Mouse (Mus musculus): ENCODE data around the gene Gm10260.
A peak's percentile ranks its signal among the peaks of the same experiment; 100 is the strongest.

The Gm10260 gene

GRCm38 (mm10) chr13:97760532-97760931, at the start of gene Gm10260:
Gene Gm10260 (minus strand): TSS chr13:97760632.
- no peak for DNase-seq (ENCODE audit: low spot score)

DNA sequence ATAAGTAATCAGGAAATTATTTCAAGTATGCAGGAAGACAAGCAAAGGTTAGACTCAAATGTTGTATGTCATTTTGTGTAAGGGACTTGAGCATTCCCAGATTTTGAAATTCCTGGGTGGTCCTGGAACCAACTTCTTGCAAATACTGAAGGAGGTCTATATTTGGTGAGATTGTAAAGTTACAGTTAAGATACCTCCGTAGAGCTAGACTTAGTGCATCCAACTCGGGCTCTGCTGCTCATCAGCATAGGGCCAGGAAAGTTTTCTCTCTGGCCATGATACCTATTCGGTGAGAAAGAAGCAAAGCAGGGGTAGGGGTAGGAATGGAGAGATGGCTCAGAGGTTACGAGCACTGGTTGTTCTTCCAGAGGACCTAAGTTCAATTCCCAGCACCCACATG, 49.4 kb upstream of the Gm10260 start:
- no peak for DNase-seq (ENCODE audit: low spot score)

DNA sequence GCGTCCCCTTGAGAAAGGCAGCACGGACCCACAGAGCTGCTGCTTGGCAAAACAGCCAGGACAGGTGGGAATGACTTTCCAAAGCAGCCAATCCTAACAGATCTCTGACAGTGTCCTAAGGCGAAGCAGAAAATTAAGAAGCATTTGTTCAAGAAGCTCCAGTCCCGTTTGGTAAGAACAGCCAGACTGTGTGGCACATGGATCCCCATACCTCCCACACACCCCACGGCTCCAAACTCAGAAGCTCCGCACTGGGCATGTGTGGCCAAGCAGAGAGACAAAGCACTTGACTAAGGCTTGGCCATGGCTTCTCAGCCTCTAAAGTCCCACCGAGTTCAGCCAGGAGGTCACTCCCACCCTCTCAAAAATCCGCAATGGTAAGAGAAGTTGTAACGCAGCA, 45.5 kb upstream of the Gm10260 start:
- no peak for DNase-seq (ENCODE audit: low spot score)

DNA sequence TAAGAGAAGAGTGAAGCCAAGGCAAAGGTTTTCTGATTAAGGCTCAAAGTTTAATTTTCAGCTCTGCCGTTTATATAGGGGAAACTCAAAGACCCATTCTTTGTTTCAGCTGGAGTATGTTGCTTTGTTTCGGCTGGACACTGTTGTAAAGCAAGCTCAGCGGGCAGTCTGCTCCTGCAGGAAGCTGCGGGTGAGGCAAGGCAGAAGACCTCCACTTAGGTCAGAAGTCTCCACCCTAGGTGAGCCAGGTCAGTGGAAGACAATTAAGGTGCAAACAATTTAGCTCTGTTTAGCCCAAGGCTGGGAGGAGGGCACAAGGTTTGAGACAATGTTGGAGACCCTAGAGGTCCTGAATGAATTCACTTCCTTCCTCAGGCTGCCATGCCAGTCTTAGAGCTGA, 42.0 kb upstream of the Gm10260 start:
- no peak for DNase-seq (ENCODE audit: low spot score)

GRCm38 (mm10) chr13:97797462-97797861, 37.0 kb upstream of the Gm10260 start:
- no peak for DNase-seq (ENCODE audit: low spot score)

DNA sequence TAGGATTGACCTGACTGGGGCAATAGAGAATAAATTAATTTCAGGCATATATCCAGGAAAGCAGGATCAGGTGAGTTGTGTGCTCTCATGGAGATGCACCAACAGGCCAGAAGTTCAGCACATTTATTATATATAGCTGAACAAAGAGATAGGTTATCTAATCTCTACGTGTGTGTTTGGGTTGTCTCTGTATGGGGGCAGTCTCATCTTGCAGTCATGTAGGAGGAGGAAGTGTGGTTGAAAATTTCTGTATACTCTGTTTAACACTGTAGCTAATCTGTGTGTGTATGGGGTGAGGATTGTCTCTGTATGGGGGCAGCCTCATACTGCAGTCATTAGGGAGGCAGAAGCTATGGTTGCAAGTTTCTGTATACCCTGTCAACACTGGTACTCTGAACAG, 34.3 kb upstream of the Gm10260 start:
- DNase-seq (ENCODE audit: low spot score), result no peak

DNA sequence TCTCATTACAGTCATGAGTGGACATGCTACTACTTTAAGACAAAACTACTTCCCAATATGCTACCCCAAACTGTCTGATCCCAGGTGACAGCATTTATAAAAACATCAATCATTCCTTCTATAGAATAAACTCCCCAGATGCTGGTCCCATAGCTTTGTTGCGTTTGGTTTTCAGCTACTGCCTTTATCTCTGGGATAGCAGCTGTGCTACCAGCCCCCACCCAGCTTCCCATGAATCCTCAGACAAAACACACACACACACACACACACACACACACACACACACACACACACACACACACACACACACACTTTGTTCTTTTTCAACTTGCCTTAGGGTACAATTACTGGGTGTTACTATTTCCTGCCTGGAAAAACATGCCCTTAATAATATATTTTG, 33.5 kb upstream of the Gm10260 start:
- DNase-seq (ENCODE audit: low spot score), result no peak

GRCm38 (mm10) chr13:97791664-97792063, 31.2 kb upstream of the Gm10260 start:
- no peak for DNase-seq (ENCODE audit: low spot score)

DNA sequence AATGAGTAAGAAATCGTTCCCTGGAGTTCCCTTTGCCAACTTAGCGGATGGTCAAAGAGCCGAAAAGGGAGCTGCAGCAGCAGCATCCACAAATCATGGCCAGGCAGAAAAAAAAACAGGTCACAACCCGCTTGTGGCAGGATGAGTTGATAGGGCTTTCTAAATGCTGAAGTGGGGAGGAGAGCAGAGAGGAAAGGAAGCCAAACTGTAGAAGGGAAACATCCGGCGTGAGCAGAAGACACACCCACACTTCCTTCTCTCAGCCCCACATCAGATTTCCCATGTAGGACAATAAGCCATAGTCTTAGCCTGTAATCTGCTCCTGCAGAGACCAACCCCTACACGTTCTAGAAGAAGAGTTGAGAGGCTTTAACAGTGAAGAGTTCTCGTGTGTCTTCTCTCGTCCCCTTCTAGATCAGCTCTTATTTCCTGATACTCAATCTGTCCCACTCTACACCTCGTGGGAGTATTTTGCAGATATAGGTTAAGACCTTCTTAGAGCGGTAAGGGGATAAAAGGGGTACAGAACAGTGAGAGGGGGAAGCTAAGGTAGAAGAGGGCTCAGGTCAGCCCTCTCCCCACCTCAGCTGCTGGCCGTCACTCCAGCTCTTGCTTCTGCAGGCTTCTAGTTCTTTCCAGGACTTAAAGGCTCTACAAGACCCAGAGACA, 29.5 kb upstream of the Gm10260 start:
- no peak for DNase-seq (ENCODE audit: low spot score)

- no peak for DNase-seq (ENCODE audit: low spot score)
These were observed 24.9 kb upstream of the Gm10260 start for GRCm38 (mm10) chr13:97785167-97785835.

DNA sequence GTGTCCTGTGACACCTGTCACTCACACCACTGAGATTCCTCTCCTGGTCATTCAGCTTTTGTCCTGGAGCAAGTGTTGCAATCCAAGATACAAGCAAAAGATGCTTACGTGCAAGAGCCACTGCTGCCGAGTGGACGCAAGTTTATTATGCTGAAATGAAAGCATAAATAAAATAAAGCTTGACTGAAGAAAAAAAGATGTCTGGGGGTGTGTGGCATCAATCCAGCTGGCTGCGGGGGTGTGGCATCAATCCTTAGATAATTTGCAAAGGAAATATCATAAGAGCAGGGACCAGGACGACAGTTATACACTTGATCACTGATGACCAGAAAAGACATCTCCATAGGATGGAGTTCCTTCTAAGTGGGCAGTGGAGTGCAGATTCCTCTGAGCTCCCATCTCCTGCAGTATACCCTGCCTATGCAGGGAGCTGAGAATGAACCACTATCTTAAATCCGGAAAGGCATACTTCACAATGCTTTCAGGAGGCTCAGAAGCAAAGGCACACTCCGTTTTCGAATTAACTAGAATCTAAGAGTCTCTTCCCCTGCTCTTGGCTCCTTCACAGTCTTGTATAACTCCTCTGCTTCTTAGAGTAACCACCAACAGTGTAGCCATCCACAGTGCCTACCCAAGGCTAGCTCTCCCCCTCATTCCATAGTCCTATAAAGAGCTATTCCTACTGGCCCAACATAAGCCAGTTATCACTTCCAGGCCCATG, 23.2 kb upstream of the Gm10260 start:
- no peak for DNase-seq (ENCODE audit: low spot score)

DNA sequence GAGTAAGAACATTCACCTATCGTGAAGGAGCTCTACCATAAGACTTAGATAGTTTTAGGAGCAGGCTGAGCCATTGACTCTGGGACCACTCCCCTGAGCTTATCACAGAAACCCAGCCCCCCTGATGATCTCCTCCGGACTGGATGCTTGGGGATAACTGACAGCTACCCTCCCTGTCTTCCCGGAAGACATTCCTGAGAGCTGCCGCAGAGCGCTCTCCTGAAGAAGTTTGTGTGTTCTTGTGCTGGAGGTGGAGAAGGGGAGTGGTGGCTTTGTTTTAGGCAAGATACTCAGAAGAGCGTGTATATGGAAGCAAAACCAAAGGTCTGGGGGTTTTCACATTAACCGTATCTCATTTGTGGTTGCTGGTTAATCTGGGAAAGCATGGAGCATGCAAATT, 21.6 kb upstream of the Gm10260 start:
- DNase-seq (ENCODE audit: low spot score), result no peak

GRCm38 (mm10) chr13:97781637-97782036, 21.2 kb upstream of the Gm10260 start:
- no peak for DNase-seq (ENCODE audit: low spot score)

DNA sequence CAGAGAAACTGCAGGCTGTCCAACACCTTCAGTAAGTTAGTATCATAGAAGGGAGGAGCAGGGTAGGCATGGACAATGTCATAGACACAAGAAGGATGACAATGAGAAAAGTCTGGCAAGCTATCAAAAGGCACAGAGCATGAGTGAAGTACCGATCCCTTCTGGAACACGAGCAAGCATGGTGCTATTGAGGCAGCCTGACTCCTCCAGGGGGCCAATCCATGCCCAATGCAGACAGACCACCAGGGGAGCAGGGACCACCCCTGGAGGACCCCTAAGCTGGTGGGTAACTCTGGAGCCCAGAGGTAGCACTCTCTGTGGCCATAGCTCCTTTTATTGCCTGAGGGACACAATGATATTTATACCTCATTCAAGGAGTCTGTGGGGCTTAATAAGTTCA, 20.1 kb upstream of the Gm10260 start:
- no peak for DNase-seq (ENCODE audit: low spot score)

- DNase-seq (ENCODE audit: low spot score), result no peak
These were observed 19.4 kb upstream of the Gm10260 start for GRCm38 (mm10) chr13:97779657-97780445.

DNA sequence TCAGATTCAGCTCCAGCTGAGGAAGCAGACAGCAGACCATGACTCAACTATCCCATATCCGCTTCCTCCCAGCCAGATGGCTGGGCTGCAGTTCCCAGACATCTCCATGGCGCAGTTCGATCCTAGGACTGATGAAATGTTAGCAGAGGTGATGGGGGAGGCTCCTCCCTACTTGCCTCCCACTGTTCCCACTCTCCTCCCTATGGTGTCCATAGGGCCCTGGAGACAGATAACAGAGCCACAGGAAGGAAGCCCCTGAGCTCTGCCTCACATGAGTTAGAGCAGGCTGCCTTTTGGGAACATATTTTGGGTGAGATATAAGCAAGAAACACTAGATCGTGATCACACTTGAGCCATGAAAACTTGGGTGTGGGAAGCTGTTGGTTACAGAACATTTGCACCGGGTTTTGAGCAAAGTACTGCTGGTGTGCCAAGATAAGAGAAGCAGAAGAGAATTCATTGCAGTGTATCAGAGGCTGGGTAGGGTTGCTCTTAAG, 18.3 kb upstream of the Gm10260 start:
- peak; percentile 59 for DNase-seq (ENCODE audit: low spot score)

GRCm38 (mm10) chr13:97777667-97778066, 17.2 kb upstream of the Gm10260 start:
- no peak for DNase-seq (ENCODE audit: low spot score)

- no peak for DNase-seq (ENCODE audit: low spot score)
These were observed 16.3 kb upstream of the Gm10260 start for GRCm38 (mm10) chr13:97776702-97777101.

GRCm38 (mm10) chr13:97775907-97776306, 15.5 kb upstream of the Gm10260 start:
- DNase-seq (ENCODE audit: low spot score), result no peak

- DNase-seq (ENCODE audit: low spot score), result no peak
These were observed 14.5 kb upstream of the Gm10260 start for GRCm38 (mm10) chr13:97774740-97775425.

DNA sequence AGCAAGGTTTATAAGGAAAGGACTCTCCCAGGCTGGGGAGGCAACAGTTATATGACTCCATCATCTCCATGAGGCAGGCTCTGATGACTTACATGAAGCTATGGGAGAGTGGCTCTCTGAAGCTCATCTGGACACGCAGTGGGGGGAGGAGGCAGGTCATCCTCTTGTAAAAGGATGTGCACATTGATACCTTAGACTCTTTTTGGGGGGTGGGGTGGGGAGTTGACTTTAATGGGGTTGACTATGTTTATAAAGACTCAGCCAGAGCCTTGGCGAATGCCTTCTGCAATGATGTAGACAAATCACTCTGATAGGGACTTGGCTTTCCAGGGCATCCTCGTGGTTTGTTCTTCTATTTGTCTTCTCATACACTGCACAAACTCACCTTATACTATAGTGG, 8.8 kb upstream of the Gm10260 start:
- no peak for DNase-seq (ENCODE audit: low spot score)

- DNase-seq (ENCODE audit: low spot score), result no peak
These were observed 8.4 kb upstream of the Gm10260 start for GRCm38 (mm10) chr13:97768803-97769202.
